Mouse (Mus musculus) right cerebral cortex, postnatal 36 days (tissue): ENCODE results near the gene Spcs2.

Experiments used
- DNase-seq, 2 experiments: peaks; one replicate each; pipeline ENCODE4 v3.0.0; 2022; ENCODE audit warnings: low spot score in 2 of 2, mixed read lengths in 1 of 2

The Spcs2 gene

GRCm38 (mm10) chr7:99864241-99865028, 1.2 kb upstream of the Spcs2 start:
- no peak for DNase-seq

GRCm38 (mm10) chr7:99858813-99859585, 4.3 kb downstream of the Spcs2 start, which contains the start of gene Xrra1:
Xrra1 (plus strand) TSS chr7:99859116.
- peak; percentile 99 for DNase-seq

DNA sequence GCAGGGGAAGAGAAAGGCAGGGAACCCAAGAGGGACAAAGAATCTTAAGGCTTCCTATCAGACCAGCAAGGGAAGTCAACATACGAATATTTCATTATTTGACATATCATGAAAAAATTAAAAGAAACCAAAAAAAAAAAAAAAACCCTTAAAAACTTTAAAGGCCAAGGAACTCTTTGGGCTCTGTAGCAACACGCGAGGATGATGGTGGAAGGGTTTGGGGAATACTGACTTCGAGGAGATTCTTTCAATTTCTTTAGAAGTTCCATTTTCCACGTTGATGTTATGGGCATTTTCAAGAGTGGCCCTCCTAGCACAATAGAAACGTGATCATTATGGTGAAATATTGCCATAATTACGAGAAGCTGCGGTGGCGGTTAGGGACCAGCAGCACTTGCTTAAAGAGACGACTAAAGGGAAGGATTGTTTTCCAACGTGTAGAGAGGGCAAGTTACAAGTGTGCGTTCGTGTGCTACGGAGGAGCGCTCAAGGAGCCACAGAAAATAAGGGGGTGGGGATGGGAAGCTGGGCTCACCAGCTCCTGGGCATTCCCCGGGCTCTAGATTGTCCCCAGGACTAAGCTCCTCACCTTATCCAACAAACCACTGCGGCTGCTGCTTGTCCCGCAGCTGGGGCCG, 5.0 kb downstream of the Spcs2 start:
- no peak for DNase-seq

DNA sequence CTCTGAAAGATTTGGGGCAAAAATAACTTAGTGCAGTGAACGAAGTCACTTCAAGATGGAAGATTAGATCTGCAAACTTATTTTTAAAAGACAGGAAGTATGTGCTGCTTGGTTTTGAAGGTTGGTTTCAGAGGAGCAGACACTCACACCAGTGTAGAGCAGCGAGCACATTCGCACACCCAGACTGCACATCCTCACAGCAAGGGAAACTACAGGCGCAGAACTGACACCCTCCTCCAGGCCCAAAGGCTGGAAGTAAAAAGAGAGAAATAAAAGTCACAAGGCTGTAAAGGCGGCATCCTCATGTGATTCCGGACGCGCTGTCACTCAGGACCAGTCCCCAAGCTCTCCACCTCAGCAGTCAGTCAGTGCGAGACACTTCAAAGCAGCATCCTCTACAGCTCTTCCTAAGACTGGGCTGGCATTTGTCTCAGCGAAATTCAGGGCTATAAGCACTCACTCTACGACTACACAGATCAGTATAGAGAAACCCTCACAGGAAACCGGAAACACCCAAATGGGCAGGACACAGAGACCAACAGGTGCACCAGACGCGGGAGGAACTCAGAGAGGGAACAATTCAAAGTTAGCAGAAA, 6.9 kb downstream of the Spcs2 start:
- DNase-seq = no peak

- DNase-seq = no peak
Measured at GRCm38 (mm10) chr7:99854311-99854710, 9.0 kb downstream of the Spcs2 start.

- no peak for DNase-seq
Measured at GRCm38 (mm10) chr7:99853350-99853749, 9.9 kb downstream of the Spcs2 start.

GRCm38 (mm10) chr7:99851618-99852017, 11.6 kb downstream of the Spcs2 start:
- DNase-seq = no peak

GRCm38 (mm10) chr7:99851121-99851520, 12.1 kb downstream of the Spcs2 start:
- no peak for DNase-seq

- DNase-seq = no peak
Measured at GRCm38 (mm10) chr7:99850534-99850933, 12.7 kb downstream of the Spcs2 start.

- no peak for DNase-seq
Measured at GRCm38 (mm10) chr7:99845533-99846236, 17.6 kb downstream of the Spcs2 start.

- no peak for DNase-seq
Measured at GRCm38 (mm10) chr7:99838241-99838640, 25.0 kb downstream of the Spcs2 start.

DNA sequence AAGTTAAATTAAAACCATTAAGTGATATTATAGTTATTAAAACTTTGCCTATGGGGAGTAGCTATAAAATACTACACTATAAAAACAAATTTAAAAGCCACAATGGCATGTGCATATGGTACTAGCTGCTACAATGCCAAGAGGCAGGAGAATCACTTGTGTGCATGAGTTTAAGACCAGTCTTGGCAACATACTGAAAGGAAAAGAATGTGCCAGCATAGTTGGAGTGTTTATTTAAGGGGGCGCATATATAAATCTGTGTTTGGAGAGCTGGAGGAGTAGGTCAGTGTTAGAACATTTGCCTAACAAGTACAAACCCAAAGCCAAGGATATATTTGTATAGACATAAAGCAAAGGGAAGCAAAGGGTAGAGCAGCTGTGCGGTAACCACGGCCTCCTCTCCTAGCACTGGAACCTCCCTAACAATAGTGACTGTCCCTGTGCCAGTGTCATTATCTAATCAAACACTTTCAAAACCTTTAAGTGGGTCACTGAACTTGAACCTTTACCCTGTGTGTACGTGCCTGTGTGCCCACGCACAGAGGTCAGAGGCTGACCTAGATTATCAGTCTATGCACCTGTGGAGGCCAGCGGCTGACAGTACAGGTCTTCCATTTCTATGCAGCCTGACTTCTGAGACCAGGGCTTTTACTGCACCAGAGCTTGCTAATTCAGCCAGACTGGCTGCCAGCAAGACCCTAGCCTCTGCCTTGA, 25.7 kb downstream of the Spcs2 start:
- DNase-seq = no peak

DNA sequence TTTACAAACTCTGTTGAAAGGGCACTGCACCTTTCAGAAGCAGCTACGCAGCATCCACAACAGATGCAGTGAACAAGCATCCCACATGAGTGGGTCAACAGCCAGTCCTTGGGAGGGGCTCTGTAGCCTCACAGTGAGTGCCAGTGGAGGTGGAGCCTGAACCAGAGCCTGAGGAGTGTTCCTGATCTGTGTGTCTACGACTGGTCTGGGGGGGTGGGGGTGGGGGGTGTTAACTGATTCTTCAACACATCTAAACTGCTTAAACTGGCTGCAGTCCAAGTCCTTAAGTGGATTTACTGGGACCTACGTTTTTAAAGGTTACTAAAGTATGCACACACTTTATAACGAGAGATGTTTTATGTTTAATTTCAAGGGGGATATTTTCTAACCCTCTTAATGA, 26.5 kb downstream of the Spcs2 start:
- no peak for DNase-seq

DNA sequence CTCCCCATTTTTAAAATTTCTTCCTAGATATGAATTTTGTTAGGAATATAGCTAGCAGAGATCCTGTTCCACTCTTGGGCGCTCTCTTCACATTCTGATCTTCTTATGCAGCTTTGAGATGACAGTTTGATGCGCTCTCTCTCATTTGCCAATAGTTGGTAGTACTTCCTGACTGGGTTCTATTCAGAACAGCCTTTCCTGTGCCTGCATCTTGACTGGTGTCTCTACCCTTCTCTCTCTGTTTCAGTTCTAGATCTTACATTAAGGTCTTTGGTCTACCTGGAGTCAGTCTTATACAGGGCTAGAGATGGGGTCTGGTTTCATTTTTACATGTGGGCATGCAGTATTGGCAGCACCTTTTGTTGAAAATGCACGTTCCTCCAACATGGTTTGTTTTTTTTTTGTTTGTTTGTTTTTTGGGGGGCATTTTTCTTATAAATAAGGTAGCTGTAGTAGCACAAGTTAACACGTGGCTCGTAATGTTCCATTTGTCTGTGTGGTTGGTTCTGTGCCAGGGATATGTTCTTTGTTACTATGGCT, 28.9 kb downstream of the Spcs2 start:
- no peak for DNase-seq

DNA sequence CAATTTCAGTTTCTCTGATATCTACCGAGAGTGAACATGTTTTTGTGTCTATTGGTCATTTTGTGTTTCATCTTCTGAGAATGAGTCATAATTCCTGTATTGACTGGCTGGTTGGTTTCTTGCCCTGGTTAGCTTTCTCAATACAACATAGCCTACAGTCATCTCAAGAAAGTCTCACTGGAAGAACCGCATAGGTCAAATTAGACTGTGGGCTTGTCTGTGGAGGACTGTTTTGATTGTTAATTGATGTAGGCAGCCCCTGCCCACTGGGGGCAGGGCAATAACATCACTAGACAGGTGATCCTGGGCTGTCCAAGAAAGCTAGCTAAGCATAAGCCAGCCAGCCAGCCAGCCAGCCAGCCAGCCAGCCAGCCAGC, 29.4 kb downstream of the Spcs2 start:
- no peak for DNase-seq

DNA sequence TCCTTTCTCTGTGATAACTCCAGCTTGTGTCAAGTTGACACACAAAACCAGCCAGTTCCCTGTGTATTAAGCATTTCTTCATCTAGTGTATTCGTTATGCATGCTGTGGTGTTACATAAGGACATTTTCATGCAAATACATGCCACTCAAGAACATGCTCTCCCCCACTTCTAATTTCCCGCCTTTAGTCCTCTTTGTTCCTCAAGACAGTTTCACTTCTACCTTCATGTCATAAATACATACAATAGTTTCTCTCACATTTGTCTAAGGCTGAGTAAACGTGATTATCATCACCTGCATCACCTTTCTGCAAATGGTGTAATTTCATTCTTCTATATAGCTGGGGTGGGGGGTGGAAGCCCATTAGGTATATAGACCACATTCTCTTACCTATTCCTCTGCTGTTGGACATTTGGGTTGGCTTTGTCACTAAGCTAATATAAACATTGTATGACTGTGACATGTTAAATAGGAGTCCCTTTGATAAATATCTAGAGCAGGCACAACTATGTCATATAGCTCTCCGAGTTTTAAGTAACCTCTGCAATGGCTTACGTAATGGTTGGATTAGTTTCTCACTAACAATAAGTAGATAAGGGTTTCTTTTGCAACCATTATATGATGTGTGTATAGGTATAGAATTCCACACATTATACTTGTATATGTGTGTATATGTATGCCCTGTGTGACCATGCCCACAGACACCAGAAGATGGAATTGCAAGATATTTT, 30.0 kb downstream of the Spcs2 start:
- DNase-seq = no peak

DNA sequence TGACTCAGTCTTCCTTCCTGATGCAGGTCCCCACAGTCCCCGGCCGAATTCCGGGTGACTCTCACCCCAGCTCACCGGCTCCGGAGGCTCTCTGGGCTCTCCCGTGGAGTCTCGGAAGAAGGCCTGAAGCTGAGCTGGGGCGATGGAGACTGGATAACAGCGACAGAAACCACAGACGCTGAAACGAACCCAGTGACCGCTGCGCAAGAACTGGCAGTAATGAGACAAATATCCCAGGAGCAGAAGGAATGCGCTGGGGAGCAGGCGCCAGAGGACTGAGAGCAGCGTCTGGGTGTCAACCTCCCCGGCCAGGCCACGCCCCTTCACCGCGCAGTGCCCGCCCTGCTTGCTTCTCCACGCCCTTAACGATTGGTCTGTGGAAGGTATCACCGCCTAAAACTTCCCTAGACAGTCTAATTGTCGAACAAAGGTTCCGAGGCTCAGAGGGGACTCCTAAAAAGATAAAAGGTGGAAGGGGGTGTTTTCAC, 35.1 kb downstream of the Spcs2 start, which contains the start of gene Neu3:
Neu3 (minus strand) TSS at position 335 of the 488 bp plus-strand sequence.
- DNase-seq = peak; percentile 82 to 84

GRCm38 (mm10) chr7:99826096-99826495, 37.2 kb downstream of the Spcs2 start:
- DNase-seq = no peak

DNA sequence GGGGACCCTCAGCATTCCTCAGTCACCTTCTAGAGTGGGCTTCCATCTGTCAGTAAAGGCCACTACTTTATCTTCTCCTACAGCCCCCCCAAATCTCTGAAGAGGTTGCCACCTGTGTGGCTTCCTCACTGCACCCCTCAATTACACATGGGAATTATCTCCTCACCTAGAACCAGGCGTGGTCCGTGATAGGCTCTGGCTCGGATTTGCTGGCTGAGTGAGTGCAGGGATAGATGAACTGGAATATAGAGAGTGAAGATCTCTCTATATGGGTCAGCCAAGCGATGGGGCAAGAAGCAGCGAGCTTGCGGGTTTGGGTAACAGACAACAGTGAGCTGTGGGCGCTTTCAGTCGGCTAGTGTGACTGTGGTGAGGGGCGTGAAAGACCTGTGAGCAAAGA, 37.8 kb downstream of the Spcs2 start:
- DNase-seq = no peak
